Mouse (Mus musculus): ENCODE data around the gene Ccdc24.

DNA sequence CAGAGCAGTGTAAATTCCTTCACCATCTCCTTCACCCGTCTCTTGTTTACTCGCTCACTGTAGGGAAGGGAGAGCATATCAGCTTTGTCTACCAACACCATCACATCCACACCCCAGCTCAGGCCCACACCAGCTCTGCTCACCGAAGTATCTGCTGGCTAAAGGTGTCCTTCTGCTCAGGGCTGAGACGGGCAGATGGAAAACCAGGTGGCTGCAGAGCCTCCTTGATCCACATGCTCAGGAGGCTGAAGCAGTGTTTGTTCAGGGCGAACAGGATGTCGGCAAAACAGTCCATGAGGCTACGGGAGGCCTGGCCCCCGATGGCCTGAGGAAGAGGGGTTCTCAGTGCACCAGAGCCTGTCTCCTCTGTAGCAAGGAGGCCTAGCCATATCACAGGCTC, 22.2 kb upstream of the Ccdc24 start:
- TF ChIP-seq POLR2A (IDR thresholded peaks at IDR 0.05; ENCODE audit: borderline replicate concordance, insufficient read depth, low read length): no peak
- no peak for TF ChIP-seq CTCF (IDR thresholded peaks at IDR 0.05; ENCODE audit: borderline replicate concordance, insufficient read depth, low read depth, low read length)

Measured in cerebellum, adult 2 months (tissue).